Mouse (Mus musculus) cortical plate, adult 2 months (tissue): ENCODE data around the gene Ubb.

Experiments
- CTCF ChIP-seq: fragments of 200-500 bp; IDR thresholded peaks from 2 replicates; pipeline ENCODE4 v1.5.1; 2011; ENCODE audit warnings: mild to moderate bottlenecking, control low read depth, low read length; ENCODE audit not compliant: insufficient read depth; ENCODE audit errors: extremely low read depth
- POLR2A ChIP-seq: fragments of 200-500 bp; IDR thresholded peaks from 2 replicates; pipeline ENCODE4 v1.6.1; 2011; ENCODE audit warnings: mild to moderate bottlenecking, low read length, control low read depth; ENCODE audit not compliant: insufficient read depth; ENCODE audit errors: extremely low read depth

DNA sequence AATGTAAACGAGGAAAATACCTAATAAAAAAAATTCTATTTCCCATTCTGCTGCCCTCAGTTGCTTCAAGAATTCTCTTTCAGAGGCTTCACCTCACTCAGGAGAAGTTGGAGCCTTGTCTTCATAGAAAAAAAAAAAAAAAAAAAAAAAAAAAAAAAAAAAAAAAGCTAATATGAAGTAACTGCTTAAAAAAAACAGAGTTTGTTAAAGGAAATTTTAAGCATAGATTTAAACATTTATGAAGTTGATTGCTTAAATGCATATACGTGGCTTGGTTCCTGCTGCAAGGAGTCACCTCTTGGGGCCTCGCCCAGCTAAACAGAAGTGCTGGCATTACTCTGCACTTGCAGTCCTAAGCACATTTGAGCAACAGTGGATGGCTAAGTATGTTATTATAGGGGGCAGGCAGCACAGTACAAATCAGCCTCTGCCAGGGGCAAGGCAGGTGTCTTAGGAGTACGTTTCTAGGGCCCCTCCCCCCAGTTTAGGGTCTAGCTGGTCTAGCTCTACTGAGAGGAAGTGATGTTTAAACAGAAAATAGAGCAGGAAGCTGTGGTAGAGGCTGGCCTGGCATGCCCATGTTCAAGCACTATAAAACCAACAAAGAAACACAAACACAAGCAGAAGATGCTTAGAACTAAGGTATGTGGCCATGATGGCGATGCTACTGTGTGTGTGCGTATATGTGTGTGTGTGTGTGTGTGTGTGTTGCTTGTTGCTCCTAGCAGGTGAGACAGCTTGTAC, 23.2 kb downstream of the Ubb start, which contains the start of gene Trpv2:
- TF ChIP-seq POLR2A (no peak), CTCF (no peak)
